Mouse (Mus musculus) cerebellum, adult 9-11 months (tissue): ENCODE data around the gene Ankrd6.

Source experiments
- DNase-seq: peaks from one replicate; pipeline ENCODE4 v3.0.0; 2022

Ankrd6 gene

GRCm38 (mm10) chr4:32757430-32757829 is 193.2 kb downstream of the Ankrd6 start:
- DNase-seq: no peak
